Mouse (Mus musculus) right cerebral cortex, postnatal 10 days (tissue): Measurements from ENCODE around the gene Efcab9.
A peak's percentile ranks its signal among the peaks of the same experiment; 100 is the strongest.
"Not testable (repeated sequence)": the region's sequence is repeated elsewhere in the genome, so short reads cannot be mapped to it uniquely, and the experiment has no call there.

Experiments
- DNase-seq, 2 experiments: peaks; one replicate each; pipeline ENCODE4 v3.0.0; 2021; ENCODE audit warnings: low spot score in 2 of 2

The Efcab9 gene

GRCm38 (mm10) chr11:32538435-32538834 is 6.6 kb upstream of the Efcab9 start:
- DNase-seq = no peak

DNA sequence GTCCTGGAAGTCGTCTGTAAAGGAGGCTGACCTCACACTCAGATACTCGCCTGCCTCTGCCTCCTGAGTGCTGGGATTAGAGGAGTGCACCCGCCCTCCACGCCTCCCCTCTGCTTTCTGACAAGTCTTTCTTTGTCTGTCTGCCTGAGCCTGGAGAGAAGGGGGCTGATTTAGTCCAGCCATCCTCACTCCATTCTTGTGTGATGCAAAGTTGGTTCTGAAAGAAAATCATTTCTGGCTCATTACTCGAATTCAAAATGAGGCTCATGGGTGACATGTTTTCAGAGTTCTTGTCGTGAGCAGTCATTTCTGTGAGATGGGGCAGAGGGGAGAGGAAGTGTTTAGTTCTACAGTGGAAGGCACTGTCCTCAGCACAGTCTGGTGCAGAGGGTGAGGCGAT is 5.1 kb upstream of the Efcab9 start:
- DNase-seq = no peak

DNA sequence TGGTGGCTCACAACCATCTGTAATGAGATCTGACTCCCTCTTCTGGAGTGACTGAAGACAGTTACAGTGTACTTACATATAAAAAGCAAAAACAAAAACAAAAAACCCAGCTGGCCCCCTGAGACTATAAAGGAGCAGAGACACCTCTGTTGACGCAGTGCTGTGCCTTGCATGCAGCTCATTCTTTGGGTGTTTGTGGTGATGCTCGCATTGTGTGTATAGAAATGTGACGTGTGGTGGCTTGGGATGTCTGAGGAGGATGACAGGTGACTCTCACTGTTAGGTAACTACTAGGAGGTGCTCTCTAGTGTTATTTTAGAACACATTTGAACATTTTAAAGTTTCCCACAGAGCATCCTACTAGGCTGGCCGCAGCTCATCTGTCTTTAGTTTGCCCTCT is 3.8 kb upstream of the Efcab9 start:
- no peak for DNase-seq

DNA sequence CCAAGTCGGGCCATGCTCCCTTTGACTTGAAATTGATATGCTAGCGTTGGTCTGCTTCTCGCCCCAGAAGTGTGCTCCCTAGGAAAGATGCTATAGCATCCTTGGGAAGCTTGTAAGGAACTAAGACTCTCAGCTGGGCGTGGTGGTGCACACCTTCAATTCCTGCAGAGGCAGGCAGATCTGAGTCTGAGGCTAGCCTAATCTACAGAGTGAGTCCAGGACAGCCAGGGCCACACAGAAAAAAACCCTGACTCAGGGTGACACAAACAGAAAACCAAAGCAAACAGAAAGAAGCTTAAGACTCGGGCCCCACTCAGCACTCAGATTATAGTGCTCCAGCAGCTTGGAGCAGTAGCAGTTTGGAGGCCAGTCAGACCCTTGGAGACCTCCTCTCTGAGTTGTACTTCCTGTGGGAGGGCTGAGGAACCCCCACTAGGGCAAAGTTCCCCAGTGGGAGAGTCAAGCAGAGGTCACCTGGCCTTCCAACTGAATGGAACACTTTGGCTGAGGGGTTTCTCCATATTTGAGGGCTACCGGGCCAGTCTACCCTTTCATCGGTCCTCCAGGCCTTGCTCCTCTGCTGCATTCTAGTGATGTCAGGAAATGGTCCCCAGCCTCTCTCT is 2.7 kb upstream of the Efcab9 start:
- DNase-seq = no peak

- peak in 1 of 2 experiments; percentile 50 for DNase-seq
Observed at GRCm38 (mm10) chr11:32533482-32534261, 1.8 kb upstream of the Efcab9 start.

- DNase-seq = peak; percentile 95
Observed at GRCm38 (mm10) chr11:32532765-32533481, 1.0 kb upstream of the Efcab9 start, which contains the start of gene Stk10. Stk10 (plus strand) TSS chr11:32533305.

- DNase-seq = no peak
Observed at GRCm38 (mm10) chr11:32530151-32530550, 1.7 kb downstream of the Efcab9 start.

GRCm38 (mm10) chr11:32527006-32527405 is 4.9 kb downstream of the Efcab9 start:
- DNase-seq = no peak

DNA sequence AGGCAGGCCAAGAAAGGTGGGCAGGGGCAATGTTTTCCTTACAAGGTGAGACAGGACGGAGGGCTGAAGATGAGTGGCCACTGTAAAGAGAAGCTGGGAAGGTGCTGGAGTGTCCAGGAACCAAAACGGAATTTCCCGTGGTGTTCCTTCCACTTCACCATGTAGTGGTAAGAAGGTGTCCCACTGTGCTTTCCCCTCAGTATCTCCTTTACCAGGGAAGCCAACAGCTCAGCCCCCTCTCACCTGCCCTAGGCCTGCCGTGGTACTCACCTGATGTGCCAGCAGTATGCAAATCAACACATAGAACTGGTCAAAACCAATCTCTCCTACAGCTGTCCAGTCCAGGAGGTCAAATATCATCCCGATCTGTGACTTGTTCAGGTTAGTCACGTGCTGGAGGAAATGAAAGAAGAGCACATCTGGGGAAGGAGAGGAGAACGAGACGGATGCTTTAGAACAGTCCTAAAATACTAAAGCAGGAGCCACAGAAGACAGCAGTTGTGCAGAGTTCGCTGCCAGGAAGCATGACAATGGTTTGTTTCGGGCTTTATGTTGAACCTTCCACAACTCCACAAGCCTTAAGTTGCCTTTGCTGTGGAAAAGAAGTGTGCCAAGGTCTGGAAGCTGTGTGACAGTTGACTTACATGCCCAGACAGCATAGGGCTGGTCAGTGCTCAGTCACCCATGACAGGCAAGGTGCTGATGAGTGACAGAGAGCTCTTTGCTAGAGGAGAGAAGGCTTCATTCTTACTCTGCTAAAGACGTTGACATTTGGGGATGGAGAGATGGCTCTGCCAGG is 7.6 kb downstream of the Efcab9 start:
- DNase-seq = peak in 1 of 2 experiments; percentile 14

GRCm38 (mm10) chr11:32521246-32521645 is 10.6 kb downstream of the Efcab9 start:
- peak in 1 of 2 experiments; percentile 10 for DNase-seq

GRCm38 (mm10) chr11:32519354-32519753 is 12.5 kb downstream of the Efcab9 start:
- no peak for DNase-seq

DNA sequence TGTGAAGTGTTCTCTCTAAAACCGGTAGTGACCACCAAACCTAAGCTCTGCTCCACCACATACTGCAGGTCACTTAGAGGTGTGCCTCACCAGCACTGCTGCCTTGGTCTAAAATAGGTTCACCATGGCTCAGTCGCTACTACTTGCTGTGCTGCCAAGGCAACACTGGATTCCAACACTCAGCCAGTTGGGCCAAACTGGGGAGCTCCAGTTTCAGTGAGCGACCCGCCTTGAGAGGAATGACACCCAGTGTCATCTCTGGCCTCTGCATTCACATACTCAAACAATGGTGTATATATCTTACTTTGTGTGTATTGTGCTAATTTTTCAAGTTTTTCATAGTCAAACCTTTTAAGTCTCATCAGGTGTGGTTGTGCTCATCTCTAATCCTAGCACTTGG is 13.1 kb downstream of the Efcab9 start:
- DNase-seq = no peak

DNA sequence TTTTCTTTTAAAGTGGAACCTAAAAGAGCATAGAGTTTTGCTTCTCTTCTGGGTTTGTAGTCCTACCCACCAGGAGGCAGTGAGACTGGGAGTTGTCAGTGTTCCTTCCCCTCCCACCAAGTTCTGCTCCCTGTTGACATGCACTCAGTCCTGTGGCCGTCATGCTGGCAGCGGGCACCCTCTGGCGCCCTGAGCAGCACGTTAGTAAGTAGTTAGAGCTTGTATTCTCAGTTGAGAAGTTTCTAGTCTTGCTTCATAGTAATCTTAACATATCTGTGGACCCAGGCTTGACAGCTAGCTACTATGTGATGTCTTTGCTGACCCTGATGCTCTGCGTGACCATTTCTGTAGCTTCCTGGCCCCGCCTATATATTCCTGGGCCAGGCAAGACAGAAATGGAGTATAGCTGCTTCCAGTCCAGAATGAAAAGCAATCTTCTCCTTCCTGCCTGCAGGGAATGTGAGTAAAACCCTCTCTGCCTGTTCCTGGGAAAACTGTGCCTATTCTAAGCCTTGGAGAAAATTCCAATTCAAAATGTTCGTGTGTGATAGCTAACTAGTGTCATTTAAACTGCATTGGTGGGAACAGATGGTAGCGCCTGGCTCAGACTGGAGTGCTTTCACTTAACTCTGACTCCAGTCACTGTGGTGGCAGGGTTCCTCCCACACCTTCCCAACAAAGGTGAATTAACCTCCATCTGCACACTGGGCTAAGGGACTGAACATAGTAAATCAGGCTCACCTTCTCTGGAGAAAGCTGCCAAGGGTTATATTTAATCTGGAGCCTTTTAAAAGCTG is 14.8 kb downstream of the Efcab9 start:
- peak; percentile 61 to 78 for DNase-seq

- DNase-seq = no peak
Observed at GRCm38 (mm10) chr11:32516091-32516490, 15.8 kb downstream of the Efcab9 start.

DNA sequence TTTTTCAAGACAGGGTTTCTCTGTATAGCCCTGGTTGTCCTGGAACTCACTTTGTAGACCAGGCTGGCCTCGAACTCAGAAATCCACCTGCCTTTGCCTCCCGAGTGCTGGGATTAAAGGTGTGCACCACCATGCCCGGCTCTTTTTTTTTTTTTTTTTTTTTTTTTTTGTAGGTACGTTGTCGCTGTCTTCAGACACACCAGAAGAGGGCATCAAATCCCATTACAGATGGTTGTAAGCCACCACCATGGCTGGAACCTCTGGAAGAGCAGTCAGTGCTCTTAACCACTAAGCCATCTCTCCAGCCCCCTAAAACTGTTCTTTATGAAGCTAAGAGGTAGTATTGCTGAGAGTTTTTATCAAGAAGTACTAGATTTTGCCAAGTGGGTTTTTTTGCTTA is 17.0 kb downstream of the Efcab9 start:
- DNase-seq = not testable (repeated sequence)

- no peak for DNase-seq
Observed at GRCm38 (mm10) chr11:32510930-32511329, 21.0 kb downstream of the Efcab9 start.

DNA sequence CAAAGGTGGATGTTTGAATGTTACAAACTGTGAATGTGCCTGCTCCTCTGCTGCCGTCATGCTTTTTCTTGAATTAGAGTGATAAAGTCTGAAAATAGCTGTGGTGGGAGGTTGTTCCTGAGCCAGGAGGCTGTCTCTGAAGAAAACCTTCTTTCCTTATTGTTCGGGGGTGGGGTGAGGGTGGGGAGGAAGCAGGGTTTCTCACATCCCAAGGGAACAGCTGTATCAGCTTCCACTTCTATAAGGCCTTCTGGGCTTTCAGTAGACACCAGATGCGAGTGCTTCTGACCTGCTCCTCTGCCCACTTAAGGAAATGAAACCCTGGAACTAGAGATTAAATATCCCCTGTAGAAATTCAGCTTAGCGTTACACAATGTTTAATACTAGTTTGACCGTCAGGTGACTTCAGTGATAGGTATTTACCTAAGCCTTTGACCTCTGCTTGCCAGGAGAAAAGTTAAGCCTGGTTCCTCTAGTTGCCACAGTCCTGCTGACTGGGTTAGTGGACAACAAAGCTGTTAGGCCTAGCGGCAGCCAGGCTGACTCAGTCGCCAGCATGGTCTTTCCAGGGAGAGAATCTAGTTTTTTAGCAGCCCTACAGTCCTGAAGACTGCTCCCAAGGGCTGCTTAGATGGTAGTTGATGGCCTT is 26.7 kb downstream of the Efcab9 start:
- DNase-seq = no peak

DNA sequence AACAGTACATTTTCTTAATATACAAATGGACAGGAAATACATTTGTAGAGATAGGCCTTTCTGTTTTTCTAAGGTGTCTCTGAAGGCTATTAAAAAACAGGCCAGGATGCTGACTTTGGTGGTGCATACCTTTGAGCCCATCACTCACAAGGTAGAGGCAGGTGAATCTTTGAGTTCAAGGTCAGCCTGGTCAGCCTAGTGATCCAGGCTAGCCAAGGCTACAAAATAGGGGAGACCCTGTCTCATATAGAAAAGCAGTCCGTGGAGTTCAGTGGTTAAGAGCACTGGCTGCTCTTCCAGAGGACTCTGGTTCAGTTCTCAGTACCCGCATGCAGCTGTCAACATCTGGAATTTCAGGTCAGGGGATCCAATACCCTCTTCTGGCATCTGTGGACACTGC is 28.2 kb downstream of the Efcab9 start:
- DNase-seq = no peak

GRCm38 (mm10) chr11:32499931-32500330 is 31.9 kb downstream of the Efcab9 start:
- no peak for DNase-seq

GRCm38 (mm10) chr11:32498757-32499535 is 32.9 kb downstream of the Efcab9 start:
- DNase-seq = peak; percentile 84 to 85
